In genomic region chr11:101783584-101783983, GRCm38 (mm10) we compare ENCODE assay signal across 10 mouse cellular contexts. TPM values are rescaled to one million over a fixed set of nuclear protein-coding genes. Genes with fewer than 3 reads are reported as not detected.
DNase-seq lines count a peak whose midpoint lies in the region; ATAC-seq and TF ChIP-seq lines count a peak whose summit lies in the region.
"Had no signal": no experiment of that assay in that cellular context is flagged by ENCODE, and none has a peak within 500 bp of the region (broad histone marks: within the 10 kb centered on the region; RNA-seq: fewer than 3 reads in every experiment).

No protein-coding gene starts in this region.

- no peaks in the 10 kb centered on the region for H3K9me3 ChIP-seq in lung, embryonic 14.5 days (ENCODE audit: low read depth, low read length)
- H3K9me3 ChIP-seq in embryonic facial prominence, embryonic 15.5 days (replicated peaks) = no peaks in the 10 kb centered on the region
- no peaks in the 10 kb centered on the region for H3K9me3 ChIP-seq in intestine, postnatal 0 days (ENCODE audit: control insufficient read depth)

- peak; percentile 69 for DNase-seq in lung, embryonic 14.5 days
- DNase-seq in lung, postnatal 14 days = no peak
- no peak for DNase-seq in cerebellum, postnatal 25 days
- no peak for DNase-seq in embryo, embryonic 9.5 days (ENCODE audit: extremely low spot score)
- DNase-seq in thymus, postnatal 36 days = no peak
- DNase-seq: kidney, adult 11 months; thymus, postnatal 25 days had no signal

- peak overlapping the region; percentile 98 for H3K4me2 ChIP-seq in lung, embryonic 14.5 days
- peak overlapping the region; percentile 96 for H3K4me2 ChIP-seq in embryonic facial prominence, embryonic 15.5 days (replicated peaks)
- peak overlapping the region; percentile 98; the same call in 1 of the 2 replicates for H3K4me2 ChIP-seq in intestine, postnatal 0 days (replicated peaks; ENCODE audit: low read depth)

- TF ChIP-seq POLR2A in olfactory bulb, adult 2 months (IDR thresholded peaks at IDR 0.05; ENCODE audit: insufficient read depth, low read depth, low read length) = no peak

- peak overlapping the region; percentile 65 for H3K9ac ChIP-seq in lung, embryonic 14.5 days
- H3K9ac ChIP-seq in embryonic facial prominence, embryonic 15.5 days = no peak overlapping the region
- no peak overlapping the region for H3K9ac ChIP-seq in intestine, postnatal 0 days (ENCODE audit: low read depth, low read length)

- H3K36me3 ChIP-seq in lung, embryonic 14.5 days (ENCODE audit: insufficient read depth) = no peaks in the 10 kb centered on the region
- no peaks in the 10 kb centered on the region for H3K36me3 ChIP-seq in embryonic facial prominence, embryonic 15.5 days
- H3K36me3 ChIP-seq in intestine, postnatal 0 days (ENCODE audit: control insufficient read depth, insufficient read depth) = no peaks in the 10 kb centered on the region

- TF ChIP-seq CTCF in lung, embryonic 14.5 days (IDR thresholded peaks at IDR 0.05; ENCODE audit: low read depth) = no peak
- no peak for TF ChIP-seq CTCF in intestine, postnatal 0 days (IDR thresholded peaks at IDR 0.05; ENCODE audit: low read depth)
- no peak for TF ChIP-seq CTCF in olfactory bulb, adult 2 months (IDR thresholded peaks at IDR 0.05; ENCODE audit: insufficient read depth, low read depth, low read length)

- H3K27me3 ChIP-seq in lung, embryonic 14.5 days (ENCODE audit: insufficient read depth, low read length) = peaks cover 48% of the 10 kb centered on the region
- peaks cover 53% of the 10 kb centered on the region for H3K27me3 ChIP-seq in embryonic facial prominence, embryonic 15.5 days
- H3K27me3 ChIP-seq in intestine, postnatal 0 days (replicated peaks; ENCODE audit: control insufficient read depth, insufficient read depth, low read length) = peaks cover 58% of the 10 kb centered on the region

- ATAC-seq in lung, embryonic 14.5 days (ENCODE audit: insufficient read depth) = no peak
- ATAC-seq in embryonic facial prominence, embryonic 15.5 days (ENCODE audit: insufficient number of reproducible peaks, low FRiP score, low TSS enrichment, low read depth) = no peak
- no peak for ATAC-seq in intestine, postnatal 0 days

- WGBS in lung, embryonic 14.5 days = 14% methylated on average over 9 of the region's 9 CpGs
- WGBS in embryonic facial prominence, embryonic 15.5 days = 21% methylated on average over 9 of the region's 9 CpGs
- 29% methylated on average over 9 of the region's 9 CpGs for WGBS in intestine, postnatal 0 days
- 21% methylated on average over 9 of the region's 9 CpGs for WGBS in olfactory bulb, adult 2 months

- H3K27ac ChIP-seq in lung, embryonic 14.5 days (ENCODE audit: low read depth) = no peak overlapping the region
- H3K27ac ChIP-seq in embryonic facial prominence, embryonic 15.5 days (replicated peaks) = no peak overlapping the region
- no peak overlapping the region for H3K27ac ChIP-seq in intestine, postnatal 0 days (ENCODE audit: low read depth, low read length)
- H3K27ac ChIP-seq in olfactory bulb, adult 2 months (ENCODE audit: insufficient read depth, low read depth, low read length) = 0 out of 2 replicates have a peak overlapping the region, but pooled peaks have one; percentile 46

- H3K4me3 ChIP-seq in lung, embryonic 14.5 days (ENCODE audit: low read depth, low read length) = peak overlapping the region; percentile 55
- H3K4me3 ChIP-seq in embryonic facial prominence, embryonic 15.5 days (replicated peaks) = peak overlapping the region; percentile 58
- H3K4me3 ChIP-seq in intestine, postnatal 0 days (ENCODE audit: low read depth, low read length) = peak overlapping the region; percentile 57; the same call in 1 of the 2 replicates
- H3K4me3 ChIP-seq in olfactory bulb, adult 2 months (ENCODE audit: insufficient read depth, low read depth, low read length) = peak overlapping the region; percentile 30; the same call in 1 of the 2 replicates

- peaks cover 6% of the 10 kb centered on the region for H3K4me1 ChIP-seq in lung, embryonic 14.5 days (ENCODE audit: insufficient read depth)
- H3K4me1 ChIP-seq in embryonic facial prominence, embryonic 15.5 days = peaks cover 32% of the 10 kb centered on the region
- H3K4me1 ChIP-seq in intestine, postnatal 0 days (replicated peaks; ENCODE audit: control insufficient read depth, insufficient read depth, low read length) = 0 out of 2 replicates have a peak, but pooled peaks cover 2% of the 10 kb centered on the region
- H3K4me1 ChIP-seq in olfactory bulb, adult 2 months (ENCODE audit: control insufficient read depth, insufficient read depth, low read length) = peaks cover 37% of the 10 kb centered on the region

RNA-seq across cellular contexts. Expression of gene Etv4, which starts 1.6 kb away (rescaled TPM):
- 14.6 and 14.8 TPM in 2 replicates for polyA plus RNA-seq in lung, embryonic 14.5 days (2014; fragmentation: Nextera tagmentation; extraction: Ambion mirVana)
- polyA plus RNA-seq in embryonic facial prominence, embryonic 15.5 days (2015; fragmentation: Nextera tagmentation; extraction: Ambion mirVana) = 11.1 and 15.1 TPM in 2 replicates
- 1.8 and 1.9 TPM in 2 replicates for polyA plus RNA-seq in intestine, postnatal 0 days (2015; fragmentation: Nextera tagmentation; extraction: Ambion mirVana)
- polyA plus RNA-seq in olfactory bulb, adult 2 months (2012; ENCODE audit: insufficient read depth, insufficient read length, low replicate concordance, missing spikeins) = not detected in 2 replicates

RNA-seq across cellular contexts. Expression of gene Dhx8, which starts 50.9 kb away (rescaled TPM):
- 31.5 and 34.3 TPM in 2 replicates for polyA plus RNA-seq in lung, embryonic 14.5 days (2014; fragmentation: Nextera tagmentation; extraction: Ambion mirVana)
- polyA plus RNA-seq in embryonic facial prominence, embryonic 15.5 days (2015; fragmentation: Nextera tagmentation; extraction: Ambion mirVana) = 32.4 and 36.4 TPM in 2 replicates
- polyA plus RNA-seq in intestine, postnatal 0 days (2015; fragmentation: Nextera tagmentation; extraction: Ambion mirVana) = 11.6 and 14.1 TPM in 2 replicates
- not detected in 2 replicates for polyA plus RNA-seq in olfactory bulb, adult 2 months (2012; ENCODE audit: insufficient read depth, insufficient read length, low replicate concordance, missing spikeins)
